Comparison of ENCODE assay signal across 9 mouse cellular contexts in the genomic region with DNA sequence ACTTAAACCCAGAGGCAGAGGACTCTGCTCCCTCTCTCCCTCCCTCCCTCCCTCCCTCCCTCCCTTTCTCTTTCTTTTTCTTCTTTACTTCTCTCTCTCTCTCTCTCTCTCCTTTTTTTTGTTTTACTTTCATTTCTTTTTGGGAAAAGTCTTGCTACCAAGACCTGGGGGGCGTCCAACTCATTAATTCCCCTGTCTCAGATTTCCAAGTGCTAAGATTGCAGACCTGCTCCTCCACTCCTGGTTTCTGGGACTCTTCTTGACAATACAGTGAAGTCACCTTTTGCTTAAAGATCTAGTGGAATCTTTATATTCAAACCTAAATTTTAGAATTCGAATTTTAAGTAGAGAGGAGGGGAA. TPM values are rescaled to one million over a fixed set of nuclear protein-coding genes. Genes with fewer than 3 reads are reported as not detected.
A peak's percentile ranks its signal among the peaks of the same experiment; 100 is the strongest.
DNase-seq lines count a peak whose midpoint lies in the region; ATAC-seq and TF ChIP-seq lines count a peak whose summit lies in the region.
"Had no signal": no experiment of that assay in that cellular context is flagged by ENCODE, and none has a peak within 500 bp of the region (broad histone marks: within the 10 kb centered on the region; RNA-seq: fewer than 3 reads in every experiment).

No protein-coding gene starts in this region.

- no peak for DNase-seq in kidney, adult 2 months
- no peak for DNase-seq in kidney, postnatal 36 days
- DNase-seq in MN1 (ENCODE audit: low spot score) = no peak
- no peak for DNase-seq in ovary, postnatal 36 days (ENCODE audit: low spot score)
- DNase-seq in gastrocnemius, postnatal 14 days = no peak

- TF ChIP-seq CTCF in kidney, adult 2 months (conservative IDR thresholded peaks at IDR 0.05; ENCODE audit: insufficient read depth, insufficient read length, low read depth, low read length) = no peak

- H3K4me3 ChIP-seq in kidney, adult 2 months (ENCODE audit: insufficient read depth, low read depth, low read length) = peak overlapping the region; percentile 25; the same call in 1 of the 2 replicates
- H3K4me3 ChIP-seq in embryonic facial prominence, embryonic 12.5 days = peak overlapping the region; percentile 65
- H3K4me3 ChIP-seq in intestine, embryonic 15.5 days (replicated peaks) = peak overlapping the region; percentile 74
- H3K4me3 ChIP-seq in midbrain, embryonic 16.5 days (ENCODE audit: low read depth, low read length) = peak overlapping the region; percentile 66

- intact Hi-C loops in gastrocnemius, postnatal 14 days (cut with DNase I; ENCODE audit: low total_unique reads) = no loop called here

- H3K9ac ChIP-seq in embryonic facial prominence, embryonic 12.5 days = no peak overlapping the region
- H3K9ac ChIP-seq in intestine, embryonic 15.5 days = no peak overlapping the region
- no peak overlapping the region for H3K9ac ChIP-seq in midbrain, embryonic 16.5 days (ENCODE audit: low read depth, low read length)

- no peak for TF ChIP-seq POLR2A in kidney, adult 2 months (IDR thresholded peaks at IDR 0.05; ENCODE audit: low read depth, low read length)

- WGBS in kidney, adult 2 months = 11% methylated on average over 2 of the region's 2 CpGs
- WGBS in embryonic facial prominence, embryonic 12.5 days = 6% methylated on average over 2 of the region's 2 CpGs
- 12% methylated on average over 2 of the region's 2 CpGs for WGBS in intestine, embryonic 15.5 days
- 8% methylated on average over 2 of the region's 2 CpGs for WGBS in midbrain, embryonic 16.5 days

- peak overlapping the region; percentile 83 for H3K4me2 ChIP-seq in embryonic facial prominence, embryonic 12.5 days (replicated peaks)
- H3K4me2 ChIP-seq in intestine, embryonic 15.5 days (replicated peaks) = peak overlapping the region; percentile 45
- peak overlapping the region; percentile 48 for H3K4me2 ChIP-seq in midbrain, embryonic 16.5 days (ENCODE audit: low read length)

- H3K27ac ChIP-seq in kidney, adult 2 months (ENCODE audit: insufficient read depth, low read depth, low read length) = peak overlapping the region; percentile 79; the same call in 1 of the 2 replicates
- no peak overlapping the region for H3K27ac ChIP-seq in embryonic facial prominence, embryonic 12.5 days
- H3K27ac ChIP-seq in intestine, embryonic 15.5 days = no peak overlapping the region
- peak overlapping the region; percentile 42 for H3K27ac ChIP-seq in midbrain, embryonic 16.5 days (ENCODE audit: low read length)

- H3K27me3 ChIP-seq in kidney, adult 2 months (replicated peaks; ENCODE audit: control insufficient read depth, insufficient read depth, low read length) = no peaks in the 10 kb centered on the region
- H3K27me3 ChIP-seq in embryonic facial prominence, embryonic 12.5 days = no peaks in the 10 kb centered on the region
- no peaks in the 10 kb centered on the region for H3K27me3 ChIP-seq in intestine, embryonic 15.5 days (replicated peaks)
- H3K27me3 ChIP-seq in midbrain, embryonic 16.5 days (ENCODE audit: control insufficient read depth, insufficient read depth, low read depth, low read length) = no peaks in the 10 kb centered on the region

- H3K36me3 ChIP-seq in kidney, adult 2 months (ENCODE audit: control insufficient read depth, insufficient read depth, low read length) = no peaks in the 10 kb centered on the region
- peaks cover 11% of the 10 kb centered on the region for H3K36me3 ChIP-seq in embryonic facial prominence, embryonic 12.5 days
- peaks cover 10% of the 10 kb centered on the region for H3K36me3 ChIP-seq in intestine, embryonic 15.5 days
- peaks cover 8% of the 10 kb centered on the region for H3K36me3 ChIP-seq in midbrain, embryonic 16.5 days (ENCODE audit: control insufficient read depth, insufficient read depth, low read length)

- H3K4me1 ChIP-seq in kidney, adult 2 months (ENCODE audit: control insufficient read depth, insufficient read depth, low read length) = peaks cover 23% of the 10 kb centered on the region
- H3K4me1 ChIP-seq in embryonic facial prominence, embryonic 12.5 days = peaks cover 11% of the 10 kb centered on the region
- H3K4me1 ChIP-seq in intestine, embryonic 15.5 days (replicated peaks) = peaks cover 27% of the 10 kb centered on the region
- peaks cover 21% of the 10 kb centered on the region for H3K4me1 ChIP-seq in midbrain, embryonic 16.5 days (ENCODE audit: control insufficient read depth, insufficient read depth, low read length)

- no peaks in the 10 kb centered on the region for H3K9me3 ChIP-seq in embryonic facial prominence, embryonic 12.5 days
- no peaks in the 10 kb centered on the region for H3K9me3 ChIP-seq in intestine, embryonic 15.5 days
- no peaks in the 10 kb centered on the region for H3K9me3 ChIP-seq in midbrain, embryonic 16.5 days (replicated peaks; ENCODE audit: control insufficient read depth, low read length, poor library complexity, severe bottlenecking)

- no peak for ATAC-seq in embryonic facial prominence, embryonic 12.5 days (ENCODE audit: insufficient number of reproducible peaks, insufficient read depth, low FRiP score, low TSS enrichment)
- ATAC-seq in intestine, embryonic 15.5 days = peak; percentile 19; the same call in 1 of the 2 replicates
- no peak for ATAC-seq in midbrain, embryonic 16.5 days

RNA-seq across cellular contexts. Expression of a gene that starts 0.4 kb away (rescaled TPM):
- 38.3 and 42.7 TPM in 2 replicates for polyA plus RNA-seq in kidney, adult 2 months (2012; rRNA removed)
- polyA plus RNA-seq in embryonic facial prominence, embryonic 12.5 days (2016; fragmentation: Nextera tagmentation; extraction: Ambion mirVana) = 17.0 and 17.3 TPM in 2 replicates
- 17.2 and 17.3 TPM in 2 replicates for polyA plus RNA-seq in intestine, embryonic 15.5 days (2015; fragmentation: Nextera tagmentation; extraction: Ambion mirVana)
- 36.7 and 39.3 TPM in 2 replicates for polyA plus RNA-seq in midbrain, embryonic 16.5 days (2015; fragmentation: Nextera tagmentation; extraction: Ambion mirVana)
- total RNA-seq in gastrocnemius, postnatal 14 days (2021) = 10 to 100 TPM; 11.4 to 11.9 TPM

RNA-seq across cellular contexts. Expression of a gene that starts 15.2 kb away (rescaled TPM):
- polyA plus RNA-seq in kidney, adult 2 months (2012; rRNA removed) = 33.9 and 34.4 TPM in 2 replicates
- 130 and 133 TPM in 2 replicates for polyA plus RNA-seq in embryonic facial prominence, embryonic 12.5 days (2016; fragmentation: Nextera tagmentation; extraction: Ambion mirVana)
- polyA plus RNA-seq in intestine, embryonic 15.5 days (2015; fragmentation: Nextera tagmentation; extraction: Ambion mirVana) = 127 and 128 TPM in 2 replicates
- 18.3 and 19.2 TPM in 2 replicates for polyA plus RNA-seq in midbrain, embryonic 16.5 days (2015; fragmentation: Nextera tagmentation; extraction: Ambion mirVana)
- total RNA-seq in gastrocnemius, postnatal 14 days (2021) = 10 to 100 TPM; 30.1 to 31.9 TPM

RNA-seq across cellular contexts. Expression of a gene that starts 35.7 kb away (rescaled TPM):
- polyA plus RNA-seq in kidney, adult 2 months (2012; rRNA removed) = 176 and 197 TPM in 2 replicates
- 7.5 and 9.0 TPM in 2 replicates for polyA plus RNA-seq in embryonic facial prominence, embryonic 12.5 days (2016; fragmentation: Nextera tagmentation; extraction: Ambion mirVana)
- polyA plus RNA-seq in intestine, embryonic 15.5 days (2015; fragmentation: Nextera tagmentation; extraction: Ambion mirVana) = 30.9 and 39.2 TPM in 2 replicates
- 42.5 and 44.0 TPM in 2 replicates for polyA plus RNA-seq in midbrain, embryonic 16.5 days (2015; fragmentation: Nextera tagmentation; extraction: Ambion mirVana)
- 1 to 10 TPM; 2.1 to 2.2 TPM for total RNA-seq in gastrocnemius, postnatal 14 days (2021)

RNA-seq across cellular contexts. Expression of a gene that starts 41.0 kb away (rescaled TPM):
- 0.61 TPM in 1 of 2 replicates, not detected in the other for polyA plus RNA-seq in kidney, adult 2 months (2012; rRNA removed)
- not detected in 2 replicates for polyA plus RNA-seq in embryonic facial prominence, embryonic 12.5 days (2016; fragmentation: Nextera tagmentation; extraction: Ambion mirVana)
- polyA plus RNA-seq in intestine, embryonic 15.5 days (2015; fragmentation: Nextera tagmentation; extraction: Ambion mirVana) = not detected in 2 replicates
- polyA plus RNA-seq in midbrain, embryonic 16.5 days (2015; fragmentation: Nextera tagmentation; extraction: Ambion mirVana) = 0.88 TPM in 1 of 2 replicates, not detected in the other
- total RNA-seq in gastrocnemius, postnatal 14 days (2021) = not detected
- total RNA-seq: hematopoietic stem cell, adult 5-6 weeks had no signal

RNA-seq across cellular contexts. Expression of a gene that starts 46.8 kb away (rescaled TPM):
- not detected in 2 replicates for polyA plus RNA-seq in kidney, adult 2 months (2012; rRNA removed)
- polyA plus RNA-seq in embryonic facial prominence, embryonic 12.5 days (2016; fragmentation: Nextera tagmentation; extraction: Ambion mirVana) = not detected in 2 replicates
- not detected in 2 replicates for polyA plus RNA-seq in intestine, embryonic 15.5 days (2015; fragmentation: Nextera tagmentation; extraction: Ambion mirVana)
- 1.3 TPM in 1 of 2 replicates, not detected in the other for polyA plus RNA-seq in midbrain, embryonic 16.5 days (2015; fragmentation: Nextera tagmentation; extraction: Ambion mirVana)
- not detected for total RNA-seq in gastrocnemius, postnatal 14 days (2021)
- total RNA-seq: hematopoietic stem cell, adult 5-6 weeks had no signal

Comparison
In these comparisons a context has a peak if more than half of its experiments do, and no peak if none do; other contexts are left out.
1. H3K27ac ChIP-seq: peak in kidney, adult 2 months (single experiment) and midbrain, embryonic 16.5 days (single experiment); none in embryonic facial prominence, embryonic 12.5 days (single experiment) and intestine, embryonic 15.5 days (single experiment).
2. Peak in every context shown above with its lines, with median percentiles within 50 percentile points of each other: H3K4me3 ChIP-seq and H3K4me2 ChIP-seq.